Mouse (Mus musculus) liver, adult 2 months (tissue): ENCODE data around the gene Pnrc1. TPM values are rescaled to one million over a fixed set of nuclear protein-coding genes. Genes with fewer than 3 reads are reported as not detected.

Experiments
- DNase-seq: peaks from one replicate; pipeline ENCODE4 v3.0.0-alpha.2; 2011; ENCODE audit warnings: low read depth, low spot score; ENCODE audit errors: extremely low read depth
- H3K27ac ChIP-seq: fragments of 200-500 bp; replicated peaks from 2 replicates; pipeline ENCODE4 v1.5.1; 2012; ENCODE audit warnings: low read depth, mild to moderate bottlenecking, control low read depth, inconsistent platforms, low read length; ENCODE audit not compliant: insufficient read depth
- H3K27me3 ChIP-seq: fragments of 200-500 bp; 2 replicates; pipeline ENCODE4 v1.6.1; 2012; ENCODE audit warnings: mild to moderate bottlenecking, moderate library complexity, low read length, inconsistent platforms; ENCODE audit not compliant: control insufficient read depth, insufficient read depth
- H3K36me3 ChIP-seq: fragments of 200-500 bp; 2 replicates; pipeline ENCODE4 v1.6.1; 2012; ENCODE audit warnings: low read length, inconsistent platforms; ENCODE audit not compliant: control insufficient read depth, insufficient read depth
- H3K4me1 ChIP-seq: fragments of 200-500 bp; 2 replicates; pipeline ENCODE4 v1.6.1; 2011; ENCODE audit warnings: low read length; ENCODE audit not compliant: control insufficient read depth, insufficient read depth
- H3K4me3 ChIP-seq: fragments of 200-500 bp; 2 replicates; pipeline ENCODE4 v1.5.1; 2011; ENCODE audit warnings: low read depth, mild to moderate bottlenecking, control low read depth, low read length, moderate library complexity; ENCODE audit not compliant: insufficient read depth
- H3K79me2 ChIP-seq: fragments of 200-500 bp; 2 replicates; pipeline ENCODE4 v1.6.1; 2012; ENCODE audit warnings: inconsistent platforms, mild to moderate bottlenecking, low read length, moderate library complexity; ENCODE audit not compliant: control insufficient read depth, insufficient read depth
- H3K9ac ChIP-seq: fragments of 200-500 bp; 2 replicates; pipeline ENCODE4 v1.6.1; 2012; ENCODE audit warnings: low read depth, mild to moderate bottlenecking, control low read depth, inconsistent platforms, low read length
- CTCF ChIP-seq: fragments of 200-500 bp; IDR thresholded peaks from 2 replicates; pipeline ENCODE4 v1.5.1; 2011; ENCODE audit warnings: low read depth, low read length, control low read depth
- POLR2A ChIP-seq: fragments of 200-500 bp; IDR thresholded peaks from 2 replicates; pipeline ENCODE4 v1.6.1; 2011; ENCODE audit warnings: low read length, control low read depth; ENCODE audit not compliant: insufficient read depth; ENCODE audit errors: extremely low read depth
- WGBS: fragments of 180-500 bp; shearing (Covaris S2); methylation state at CpG from one replicate; pipeline ENCODE4 v1.1.7; 2018; 5-methylcytosine and 5-hydroxymethylcytosine counted together
- polyA plus RNA-seq: library from polyadenylated mRNA; depleted of rRNA; stranded (reverse); fragments of >200 nt; gene quantifications from 2 replicates; pipeline ENCODE4 v1.2.3, GENCODE M21; 2012
- total RNA-seq: library from RNA; depleted of rRNA; stranded (reverse); fragments of >200 nt; gene quantifications from 2 replicates; pipeline ENCODE4 v1.2.3, GENCODE M21; 2014

Gene Pnrc1
- total and polyA plus RNA-seq, 2 experiments: 29.6 to 48.5 TPM

DNA sequence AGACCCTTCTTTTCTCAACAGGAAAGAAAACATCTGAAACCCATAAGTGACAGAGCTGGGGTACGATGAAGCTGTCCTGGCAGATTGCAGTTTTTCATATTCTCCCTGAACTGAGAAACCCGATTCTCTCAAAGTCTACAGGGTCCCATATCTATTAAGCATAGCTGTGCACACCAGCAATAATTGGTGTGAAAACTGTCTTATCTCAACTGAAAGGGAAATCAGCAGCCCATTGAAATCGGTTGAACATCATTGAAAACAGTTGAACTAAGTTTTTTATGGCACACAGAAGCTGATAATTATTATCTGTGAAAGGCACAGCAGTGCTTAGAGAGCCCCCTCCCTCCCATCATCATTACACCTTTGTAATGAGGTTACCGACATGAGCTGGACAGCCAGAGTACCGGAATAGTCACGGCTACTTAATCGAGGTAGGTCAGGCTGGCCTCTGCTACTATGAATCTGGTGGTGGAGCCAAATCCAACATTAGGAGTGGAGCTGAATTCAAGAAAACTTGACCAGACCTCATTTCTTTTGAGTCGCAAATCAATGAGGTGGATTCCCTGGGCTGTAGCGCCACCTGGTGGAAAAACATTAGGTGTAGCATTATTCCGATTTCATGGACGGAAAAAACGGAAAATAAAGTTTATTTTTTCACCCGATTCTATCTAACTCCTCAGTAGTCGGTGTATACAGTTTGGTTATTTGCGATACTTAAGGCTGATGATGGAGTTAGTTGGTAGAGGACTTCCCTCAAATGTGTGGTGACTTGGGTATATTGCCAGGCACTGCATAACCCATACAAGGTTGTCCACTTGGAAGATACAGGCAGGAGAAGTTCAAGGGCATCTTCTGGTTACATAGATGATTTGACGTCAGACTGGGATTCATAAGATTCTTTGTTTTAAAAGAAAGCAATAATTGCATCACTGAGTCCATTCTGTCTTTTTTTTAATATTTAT lies 2.7 kb upstream of the Pnrc1 start:
- H3K79me2 ChIP-seq: no peaks in the 10 kb centered on the region
- H3K4me1 ChIP-seq: peaks cover 2% of the 10 kb centered on the region
- DNase-seq: peak; percentile 60
- 13% methylated on average over 16 of the region's 16 CpGs for WGBS
- H3K4me3 ChIP-seq: no peak overlapping the region
- no peak overlapping the region for H3K27ac ChIP-seq
- no peak overlapping the region for H3K9ac ChIP-seq
- TF ChIP-seq POLR2A (no peak), CTCF (peak; percentile 29; the same call in 1 of the 2 replicates)
- H3K27me3 ChIP-seq: no peaks in the 10 kb centered on the region
- H3K36me3 ChIP-seq: no peaks in the 10 kb centered on the region

DNA sequence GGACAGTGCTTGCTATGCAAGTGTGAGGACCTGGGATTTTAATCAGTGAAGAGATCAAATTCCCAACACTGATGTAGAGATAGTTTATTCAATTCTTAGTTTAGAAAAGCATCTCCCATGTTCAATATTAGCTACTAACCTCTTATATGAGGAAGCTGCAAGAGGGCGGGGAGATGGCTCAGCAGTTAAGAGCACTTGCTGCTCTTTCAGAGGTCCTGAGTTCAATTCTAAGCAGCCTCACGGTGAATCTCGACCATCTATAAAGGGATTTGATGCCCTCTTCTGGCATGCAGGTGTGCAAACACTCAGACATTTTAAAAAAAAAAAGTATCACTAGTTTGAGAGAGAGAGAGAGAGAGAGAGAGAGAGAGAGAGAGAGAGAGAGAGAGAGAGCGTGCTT lies 915 bp upstream of the Pnrc1 start:
- Histone ChIP-seq H3K4me3 (no peak overlapping the region), H3K4me1 (peaks cover 2% of the 10 kb centered on the region), H3K27ac (no peak overlapping the region), H3K36me3 (no peaks in the 10 kb centered on the region), H3K27me3 (no peaks in the 10 kb centered on the region), H3K79me2 (no peaks in the 10 kb centered on the region), H3K9ac (no peak overlapping the region)
- no peak for TF ChIP-seq CTCF
- no peak for TF ChIP-seq POLR2A
- 28% methylated on average over 4 of the region's 4 CpGs for WGBS
- DNase-seq: peak; percentile 67

DNA sequence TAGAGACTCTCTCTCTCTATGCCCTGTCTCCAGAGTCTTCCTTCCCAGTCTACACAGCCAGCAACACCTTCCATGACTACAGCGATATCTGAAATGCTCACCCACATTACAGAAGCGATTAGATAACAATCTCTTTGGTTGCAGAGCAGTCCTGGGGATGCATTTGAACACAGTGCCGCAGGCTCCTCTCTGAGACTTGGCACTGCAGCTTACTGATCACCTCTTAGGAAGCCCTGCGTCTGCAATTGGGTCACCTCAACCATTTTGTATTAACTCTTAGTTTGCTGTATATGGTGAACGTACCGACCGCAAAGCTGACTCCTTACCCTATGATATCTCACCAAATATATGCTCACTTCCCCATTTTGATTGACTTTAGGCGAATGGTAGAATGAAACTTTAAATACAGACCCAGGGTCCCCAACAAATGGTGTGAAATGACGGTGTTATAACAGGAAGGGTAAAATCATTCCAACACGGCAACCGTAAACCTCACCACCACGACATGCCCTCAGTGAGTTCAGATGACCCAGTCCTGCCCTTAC lies 785 bp downstream of the Pnrc1 start:
- no peak for TF ChIP-seq CTCF
- TF ChIP-seq POLR2A: no peak
- Histone ChIP-seq H3K4me3 (peak overlapping the region; percentile 35), H3K79me2 (no peaks in the 10 kb centered on the region), H3K36me3 (no peaks in the 10 kb centered on the region), H3K27me3 (no peaks in the 10 kb centered on the region), H3K27ac (no peak overlapping the region), H3K4me1 (peaks cover 4% of the 10 kb centered on the region), H3K9ac (no peak overlapping the region)
- WGBS: 68% methylated on average over 12 of the region's 12 CpGs
- DNase-seq: no peak

GRCm38 (mm10) chr4:33285448-33285847 lies 4.5 kb downstream of the Pnrc1 start:
- WGBS: 82% methylated on average over 8 of the region's 8 CpGs
- TF ChIP-seq CTCF (no peak), POLR2A (no peak)
- H3K9ac ChIP-seq: no peak overlapping the region

DNA sequence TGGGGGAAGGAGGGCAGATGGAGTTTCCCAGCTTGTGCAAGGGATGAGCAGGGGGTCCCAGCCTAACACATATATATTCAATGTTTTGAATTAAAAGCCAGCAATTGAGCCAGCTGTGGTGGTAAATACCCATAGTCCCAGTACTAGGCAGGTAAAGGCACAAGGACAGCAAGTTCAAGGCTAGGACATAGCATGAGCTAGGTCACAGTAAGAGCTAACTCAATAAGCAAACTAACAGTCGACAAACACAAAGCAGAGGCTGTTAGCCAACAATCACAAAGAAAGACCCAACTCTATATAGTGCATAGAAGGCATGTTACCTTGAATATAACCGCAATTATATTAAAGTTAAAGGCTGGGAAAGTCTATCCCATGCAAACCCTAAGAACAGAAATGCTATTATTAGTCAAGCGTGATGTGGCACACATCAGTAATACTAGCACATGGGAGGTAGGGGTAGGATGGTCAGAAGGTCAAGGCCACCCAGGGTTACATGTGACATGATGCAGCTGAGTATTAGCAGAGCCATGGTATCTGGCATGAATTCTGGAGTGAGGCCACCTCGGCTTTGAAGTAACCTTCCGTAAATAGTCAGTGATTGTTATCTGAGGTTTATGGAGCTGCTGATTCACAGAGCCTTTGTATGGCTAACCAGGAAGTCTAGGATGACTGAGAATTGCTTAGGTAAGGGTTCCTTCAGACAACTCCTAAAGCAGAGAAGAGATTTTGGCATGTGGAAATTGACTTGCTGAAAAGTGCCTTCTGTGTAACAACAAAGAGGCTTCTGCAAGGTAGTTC lies 5.7 kb downstream of the Pnrc1 start:
- peak; percentile 84 for DNase-seq
- no peaks in the 10 kb centered on the region for H3K79me2 ChIP-seq
- H3K27ac ChIP-seq: no peak overlapping the region

More at GRCm38 (mm10) chr4:33285448-33285847, 4.5 kb downstream of the Pnrc1 start:
- DNase-seq: no peak
- Histone ChIP-seq H3K27ac (no peak overlapping the region), H3K27me3 (no peaks in the 10 kb centered on the region), H3K79me2 (no peaks in the 10 kb centered on the region), H3K4me1 (peaks cover 4% of the 10 kb centered on the region), H3K36me3 (no peaks in the 10 kb centered on the region), H3K4me3 (no peak overlapping the region)

More for the DNA sequence above, 5.7 kb downstream of the Pnrc1 start:
- Histone ChIP-seq H3K27me3 (no peaks in the 10 kb centered on the region), H3K36me3 (no peaks in the 10 kb centered on the region), H3K9ac (no peak overlapping the region), H3K4me3 (no peak overlapping the region), H3K4me1 (peaks cover 4% of the 10 kb centered on the region)
- WGBS: 29% methylated on average over 5 of the region's 5 CpGs
- TF ChIP-seq POLR2A (no peak), CTCF (no peak)
